Mouse (Mus musculus) retina, postnatal 7 days (tissue): ENCODE data around the gene Gm13103.
"Not testable (repeated sequence)": the region's sequence is repeated elsewhere in the genome, so short reads cannot be mapped to it uniquely, and the experiment has no call there.

Source experiments
- DNase-seq: peaks from one replicate; pipeline ENCODE4 v3.0.0-alpha.2; 2012; ENCODE audit warnings: low read depth, low spot score

The Gm13103 gene

DNA sequence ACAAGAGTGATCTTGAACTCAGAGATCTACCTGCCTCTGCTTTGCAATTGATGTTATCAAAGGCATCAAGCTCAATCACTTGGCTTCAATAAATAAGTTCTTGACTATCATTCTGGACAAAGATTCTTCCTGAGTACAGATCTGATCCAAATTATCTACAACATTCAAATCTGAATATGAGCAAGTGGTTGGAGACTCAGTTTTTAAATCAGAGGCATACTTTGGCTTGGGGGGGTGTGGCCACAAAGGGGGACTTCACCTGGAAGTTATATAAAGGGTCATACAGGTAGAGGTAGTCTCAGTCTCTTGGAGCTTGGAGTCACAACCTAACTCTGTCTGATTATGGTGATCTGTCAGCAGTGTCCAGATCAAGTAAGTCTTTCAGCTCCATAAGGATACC, at the start of gene Gm13103:
Gene Gm13103 (plus strand): TSS at position 301 of the 400 bp plus-strand sequence.
- DNase-seq, result not testable (repeated sequence)

DNA sequence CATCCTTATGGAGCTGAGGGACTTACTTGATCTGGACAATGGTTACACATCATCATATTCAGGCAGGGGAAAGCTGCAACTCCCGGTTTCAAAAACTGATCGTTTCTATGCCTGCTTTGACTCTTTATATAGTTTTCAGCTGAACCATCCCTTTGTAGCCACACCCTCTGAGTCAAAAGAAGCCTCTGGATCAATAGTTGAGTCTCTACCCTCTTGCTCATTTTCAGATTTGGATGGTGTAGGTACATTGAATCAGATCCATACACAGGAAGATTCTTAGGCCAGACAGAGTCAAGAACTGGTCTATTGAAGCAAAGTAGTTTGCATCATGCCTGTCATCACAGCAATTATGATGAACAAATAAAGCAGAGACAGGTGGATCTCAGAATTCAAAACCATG, 30.3 kb upstream of the Gm13103 start, which contains the start of gene Gm13084:
Gene Gm13084 (minus strand): TSS at position 101 of the 400 bp plus-strand sequence.
- no peak for DNase-seq

DNA sequence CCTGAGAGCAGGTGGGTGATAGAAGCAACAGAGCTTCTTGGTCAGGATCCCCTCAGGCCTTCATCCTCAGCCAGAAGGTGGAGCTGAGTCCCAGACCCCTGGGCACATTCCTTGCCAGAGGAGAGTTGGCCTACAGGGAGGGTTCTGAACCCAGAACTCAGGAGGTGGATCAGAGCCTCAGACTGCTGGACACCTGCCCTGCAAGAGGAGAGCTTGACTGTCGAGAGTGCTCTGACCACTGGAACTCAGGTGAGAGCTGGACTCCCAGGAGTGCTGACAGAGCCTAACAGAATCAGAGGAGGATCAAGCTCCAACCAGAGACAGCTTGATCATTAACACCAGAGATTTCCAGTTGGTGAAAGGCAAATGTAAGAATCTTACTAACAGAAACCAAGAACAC, 36.1 kb downstream of the Gm13103 start:
- DNase-seq, result not testable (repeated sequence)

DNA sequence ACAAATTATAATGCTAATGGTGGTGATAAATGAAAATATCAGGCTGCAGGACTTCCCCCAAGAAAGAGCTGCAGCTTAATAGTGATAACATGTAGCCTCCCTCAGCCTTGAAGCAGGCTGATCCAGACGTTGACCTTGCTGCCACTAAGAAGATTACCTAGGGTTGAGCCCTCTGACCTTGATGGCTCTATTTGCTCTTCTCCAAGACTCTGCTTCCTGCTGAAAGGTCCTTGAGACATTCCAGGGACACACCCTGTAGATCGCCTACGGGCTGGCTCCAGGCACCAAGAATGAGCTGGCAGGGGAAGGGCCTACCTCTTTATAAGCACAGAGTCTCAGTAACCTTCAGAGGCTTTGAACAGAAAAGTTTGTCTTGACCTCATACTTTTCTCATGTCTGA, 48.1 kb downstream of the Gm13103 start:
- DNase-seq, result not testable (repeated sequence)

DNA sequence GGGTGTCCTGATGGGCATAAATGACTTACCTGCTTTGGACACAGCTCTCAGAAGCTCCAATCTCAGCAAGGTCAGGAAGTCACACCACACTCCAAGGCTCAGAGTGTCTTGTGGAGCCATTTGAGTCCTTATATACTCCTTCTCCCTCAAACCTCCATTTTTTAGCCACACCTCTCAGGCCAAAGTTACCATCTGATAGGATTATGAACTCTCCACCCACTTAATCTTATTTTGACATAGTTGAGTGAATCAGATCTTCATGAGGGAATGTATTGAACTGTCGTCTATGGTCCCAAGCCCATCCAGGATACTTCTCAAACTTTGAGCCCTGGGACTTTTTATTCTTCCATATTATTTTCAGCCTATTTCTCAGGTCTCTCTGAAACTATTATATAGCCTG, 54.0 kb downstream of the Gm13103 start, which contains the start of gene Pramef6:
Gene Pramef6 (minus strand): TSS at position 101 of the 400 bp plus-strand sequence.
- DNase-seq, result not testable (repeated sequence)
